Mouse (Mus musculus) Patski (cell line): ENCODE measurements at regions not wholly inside any gene's neighbourhood (a gene's known extent, or its start where the extent isn't known, plus 50 kb on each side); places are given as distances from the start of the nearest gene placed in this dataset.

ENCODE experiments used
- ATAC-seq: fragments of 100-300 bp; one replicate; pipeline ENCODE4 v1.8.0; 2021
- CTCF ChIA-PET: fragments of 350-600 bp; sonication (Branson Sonifier 250); formaldehyde crosslinking; loops from one replicate; lab custom pipeline; 2022; ENCODE audit warnings: inconsistent platforms; lab: Charles Lee
- POLR2A ChIA-PET: fragments of 350-600 bp; sonication (Branson Sonifier 250); formaldehyde crosslinking; loops from one replicate; lab custom pipeline; 2022; ENCODE audit warnings: antibody characterized with exemption, inconsistent platforms; lab: Charles Lee
- DNase-seq: peaks from one replicate; pipeline ENCODE4 v3.0.0-alpha.2; 2011; ENCODE audit warnings: low read depth, low spot score
- H3K27me3 ChIP-seq: fragments of 371-371 bp; one replicate; pipeline ENCODE4 v1.5.1; 2021
- CTCF ChIP-seq: fragments of 100-300 bp; IDR thresholded peaks from one replicate; pipeline ENCODE4 v1.5.1; 2021
- in situ Hi-C: fragments of 300-500 bp; cut with MboI; formaldehyde crosslinking; loops from 3 replicates; pipeline ENCODE4 v1.11.1; 2018; ENCODE audit warnings: low pct_unique_long_range_greater_than_20kb, mixed read lengths

GRCm38 (mm10) chr8:116063541-116063940 is 355.9 kb upstream of the Maf start:
- no peak for TF ChIP-seq CTCF
- CTCF ChIA-PET = no interaction called here
- peaks cover 5% of the 10 kb centered on the region for H3K27me3 ChIP-seq
- in situ Hi-C loops = no loop called here
- POLR2A ChIA-PET = no interaction called here
- ATAC-seq (no peak), DNase-seq (no peak)

- TF ChIP-seq CTCF = no peak
- in situ Hi-C loops = no loop called here
- POLR2A ChIA-PET = no interaction called here
- DNase-seq (no peak), ATAC-seq (no peak)
- peaks cover 3% of the 10 kb centered on the region for H3K27me3 ChIP-seq
- CTCF ChIA-PET = no interaction called here
Measured at GRCm38 (mm10) chr8:116053483-116053882, 345.9 kb upstream of the Maf start.

GRCm38 (mm10) chr8:116053043-116053442 is 345.4 kb upstream of the Maf start:
- CTCF ChIA-PET = interaction anchor here (0.6 kb wide), 1 partner anchor 1120 kb away, joined by 3 read pairs; no protein-coding TSS in a partner anchor

GRCm38 (mm10) chr8:116048480-116048879 is 340.9 kb upstream of the Maf start:
- in situ Hi-C loops = no loop called here
- no peak for TF ChIP-seq CTCF
- CTCF ChIA-PET = no interaction called here
- ATAC-seq (no peak), DNase-seq (no peak)
- peaks cover 3% of the 10 kb centered on the region for H3K27me3 ChIP-seq
- POLR2A ChIA-PET = interaction anchor here (0.7 kb wide), 1 partner anchor 326 kb away, joined by 3 read pairs; no protein-coding TSS in a partner anchor

More at GRCm38 (mm10) chr8:116053043-116053442, 345.4 kb upstream of the Maf start:
- ATAC-seq = no peak
- H3K27me3 ChIP-seq = peaks cover 3% of the 10 kb centered on the region
- POLR2A ChIA-PET = no interaction called here
- no peak for DNase-seq
- TF ChIP-seq CTCF = no peak
- in situ Hi-C loops = no loop called here

GRCm38 (mm10) chr8:116046859-116047258 is 339.3 kb upstream of the Maf start:
- CTCF ChIA-PET = no interaction called here
- ATAC-seq (no peak), DNase-seq (no peak)
- POLR2A ChIA-PET = no interaction called here
- in situ Hi-C loops = no loop called here
- no peak for TF ChIP-seq CTCF
- H3K27me3 ChIP-seq = peaks cover 3% of the 10 kb centered on the region

GRCm38 (mm10) chr8:116045526-116045925 is 337.9 kb upstream of the Maf start:
- ATAC-seq = no peak
- POLR2A ChIA-PET = no interaction called here
- no peak for DNase-seq
- in situ Hi-C loops = no loop called here
- no peaks in the 10 kb centered on the region for H3K27me3 ChIP-seq
- TF ChIP-seq CTCF = no peak
- CTCF ChIA-PET = no interaction called here

GRCm38 (mm10) chr8:116043381-116043780 is 335.8 kb upstream of the Maf start:
- CTCF ChIA-PET = interaction anchor here (1.0 kb wide), 1 partner anchor 21 kb away, joined by 3 read pairs; no protein-coding TSS in a partner anchor
- no peak for TF ChIP-seq CTCF
- POLR2A ChIA-PET = no interaction called here
- no peak for DNase-seq
- H3K27me3 ChIP-seq = no peaks in the 10 kb centered on the region
- in situ Hi-C loops = no loop called here
- peak; percentile 44 for ATAC-seq

GRCm38 (mm10) chr8:116030966-116031365 is 323.4 kb upstream of the Maf start:
- in situ Hi-C loops = no loop called here
- H3K27me3 ChIP-seq = no peaks in the 10 kb centered on the region
- ATAC-seq (no peak), DNase-seq (no peak)
- CTCF ChIA-PET = no interaction called here
- no peak for TF ChIP-seq CTCF
- POLR2A ChIA-PET = interaction anchor here (0.6 kb wide), 1 partner anchor 163 kb away, joined by 4 read pairs; no protein-coding TSS in a partner anchor

GRCm38 (mm10) chr8:116025321-116025720 is 317.7 kb upstream of the Maf start:
- no peaks in the 10 kb centered on the region for H3K27me3 ChIP-seq
- ATAC-seq (no peak), DNase-seq (no peak)
- in situ Hi-C loops = no loop called here
- ChIA-PET CTCF (no interaction called here), POLR2A (no interaction called here)
- no peak for TF ChIP-seq CTCF

- ATAC-seq (no peak), DNase-seq (no peak)
- POLR2A ChIA-PET = no interaction called here
- no peaks in the 10 kb centered on the region for H3K27me3 ChIP-seq
- in situ Hi-C loops = no loop called here
- CTCF ChIA-PET = no interaction called here
- TF ChIP-seq CTCF = no peak
Measured at GRCm38 (mm10) chr8:116024811-116025210, 317.2 kb upstream of the Maf start.

GRCm38 (mm10) chr8:116021691-116022090 is 314.1 kb upstream of the Maf start:
- DNase-seq = peak; percentile 44
- POLR2A ChIA-PET = no interaction called here
- no peaks in the 10 kb centered on the region for H3K27me3 ChIP-seq

GRCm38 (mm10) chr8:115995320-115995719 is 287.7 kb upstream of the Maf start:
- ChIA-PET CTCF (no interaction called here), POLR2A (interaction anchor here (0.6 to 0.8 kb wide), 2 partner anchors 44 to 226 kb away, joined by 3 to 5 read pairs; no protein-coding TSS in a partner anchor)
- in situ Hi-C loops = no loop called here
- no peak for TF ChIP-seq CTCF
- H3K27me3 ChIP-seq = no peaks in the 10 kb centered on the region
- ATAC-seq (peak; percentile 47), DNase-seq (no peak)

More at GRCm38 (mm10) chr8:116021691-116022090, 314.1 kb upstream of the Maf start:
- CTCF ChIA-PET = interaction anchor here (1.2 kb wide), 1 partner anchor 13 kb away, joined by 3 read pairs; no protein-coding TSS in a partner anchor
- in situ Hi-C loops = no loop called here
- peak; percentile 35 for ATAC-seq
- TF ChIP-seq CTCF = no peak
